Mouse (Mus musculus): ENCODE measurements around the gene Setd4. TPM values are rescaled to one million over a fixed set of nuclear protein-coding genes. Genes with fewer than 3 reads are reported as not detected.
"Not testable (repeated sequence)": the region's sequence is repeated elsewhere in the genome, so short reads cannot be mapped to it uniquely, and the experiment has no call there.

The Setd4 gene
- 12.3 and 17.0 TPM in 2 replicates for polyA plus RNA-seq (2015; fragmentation: Nextera tagmentation; extraction: Ambion mirVana)

DNA sequence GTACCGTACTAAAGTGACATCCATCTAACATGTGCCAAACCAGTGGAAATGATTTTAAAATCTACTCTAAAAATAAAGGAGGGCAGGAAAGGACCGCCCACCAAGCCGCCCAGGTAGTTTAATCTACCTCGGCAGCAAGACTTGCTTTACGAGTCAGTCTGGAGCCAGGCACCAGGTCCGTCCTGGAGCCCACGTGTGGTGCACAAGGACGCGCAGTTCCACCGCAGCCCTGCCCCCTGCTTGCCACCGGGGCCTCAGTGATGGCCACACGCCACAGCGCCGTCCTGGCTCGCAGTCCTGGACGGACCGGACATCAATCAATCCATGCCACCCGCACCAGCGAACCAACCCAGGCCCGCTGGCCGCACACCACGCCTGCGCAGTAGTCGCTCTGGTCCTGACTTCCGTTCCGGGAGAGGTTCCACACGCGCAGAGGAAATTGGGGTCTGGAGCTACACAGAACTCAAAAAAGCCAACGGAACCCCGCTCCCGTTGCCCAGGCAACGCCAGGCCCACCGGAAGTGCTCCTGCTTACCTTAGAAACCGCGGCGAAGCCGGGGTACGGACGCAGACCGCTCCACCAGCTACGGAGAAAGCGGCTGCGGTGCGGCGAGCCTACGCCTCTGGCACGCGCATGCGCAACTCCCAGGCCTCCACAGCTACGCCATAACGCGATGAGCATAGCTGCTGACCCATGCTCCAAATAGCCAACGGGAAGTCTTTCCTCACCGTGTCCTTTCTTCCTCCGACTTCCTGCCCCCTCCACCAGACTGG lies at the start of gene Setd4:
Setd4 (minus strand) TSS at position 625 of the 774 bp plus-strand sequence.
- Histone ChIP-seq H3K27me3 (no peaks in the 10 kb centered on the region), H3K4me1 (peaks cover 19% of the 10 kb centered on the region), H3K27ac (replicated peaks) (peak within 1 kb of the TSS; percentile 93), H3K4me3 (replicated peaks) (peak within 1 kb of the TSS; percentile 74), H3K9me3 (replicated peaks) (no peaks in the 10 kb centered on the region), H3K9ac (peak within 1 kb of the TSS; percentile 66), H3K36me3 (peaks cover 7% of the 10 kb centered on the region; the same call in 1 of the 2 replicates), H3K4me2 (replicated peaks) (peak within 1 kb of the TSS; percentile 90)
- peak; percentile 89 for ATAC-seq (ENCODE audit: insufficient number of reproducible peaks, low FRiP score, low TSS enrichment, low read depth)
- WGBS = under 1% methylated on average over 55 of the region's 55 CpGs

DNA sequence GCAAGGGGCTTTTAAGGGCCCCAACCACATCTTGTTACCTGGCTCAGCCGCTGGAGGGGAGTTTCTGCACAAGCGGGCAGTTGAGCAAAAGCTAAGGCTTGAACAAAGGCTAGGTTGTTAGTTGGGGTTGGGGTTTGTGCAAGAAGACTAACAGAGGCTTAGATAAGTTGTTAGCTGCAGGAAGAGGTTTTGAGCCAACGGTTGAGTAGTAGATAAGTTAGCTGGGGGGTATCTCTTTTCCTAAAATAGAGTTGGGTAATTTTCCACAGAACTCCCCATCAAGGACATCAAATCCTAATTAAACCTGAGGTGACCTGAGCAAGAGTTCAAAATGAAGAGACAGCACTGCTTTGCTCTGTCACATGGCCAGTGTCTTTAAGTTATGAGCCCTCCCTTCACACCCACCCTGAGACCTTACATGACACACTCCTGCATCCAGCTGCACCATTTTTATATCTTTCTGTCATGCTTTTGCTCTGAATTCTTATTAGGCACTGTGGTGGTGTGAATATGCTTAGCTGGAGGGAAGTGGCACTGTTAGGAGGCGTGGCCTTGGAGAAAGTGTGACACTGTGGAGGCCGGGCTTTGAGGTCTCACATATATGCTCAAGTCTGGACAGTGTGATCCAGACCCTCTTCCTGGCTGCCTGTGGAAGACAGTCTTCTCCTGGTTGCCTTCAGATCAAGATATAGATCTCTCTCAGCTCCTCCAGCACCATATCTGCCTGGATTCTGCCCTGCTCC lies 44.7 kb upstream of the Setd4 start:
- WGBS = 70% methylated on average over 5 of the region's 5 CpGs
- no peaks in the 10 kb centered on the region for H3K4me1 ChIP-seq
- no peaks in the 10 kb centered on the region for H3K36me3 ChIP-seq
- no peaks in the 10 kb centered on the region for H3K9me3 ChIP-seq (replicated peaks)
- no peak overlapping the region for H3K4me2 ChIP-seq (replicated peaks)
- H3K27me3 ChIP-seq = no peaks in the 10 kb centered on the region
- ATAC-seq (ENCODE audit: insufficient number of reproducible peaks, low FRiP score, low TSS enrichment, low read depth) = no peak
- H3K4me3 ChIP-seq (replicated peaks) = no peak overlapping the region
- H3K27ac ChIP-seq (replicated peaks) = no peak overlapping the region
- no peak overlapping the region for H3K9ac ChIP-seq

DNA sequence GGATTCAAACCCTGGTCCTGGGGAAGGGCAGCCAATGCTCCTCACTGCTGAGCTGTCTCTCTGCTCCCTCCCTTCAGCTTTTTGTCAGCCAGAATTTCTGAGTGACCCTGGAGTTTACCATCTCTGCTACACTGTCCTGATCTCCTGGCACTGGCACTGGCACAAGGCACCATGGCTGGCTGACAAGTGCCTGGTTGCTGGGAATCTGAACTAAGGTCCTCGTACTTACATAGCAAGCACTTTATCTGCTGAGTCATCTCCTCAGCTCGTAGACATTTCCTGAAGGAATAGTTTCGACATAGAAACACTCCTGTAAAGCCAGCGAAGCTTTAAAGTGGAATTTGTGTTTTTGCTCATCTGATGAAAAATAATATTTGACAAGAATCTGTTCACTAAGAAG lies 40.1 kb upstream of the Setd4 start:
- ATAC-seq (ENCODE audit: insufficient number of reproducible peaks, low FRiP score, low TSS enrichment, low read depth) = no peak

DNA sequence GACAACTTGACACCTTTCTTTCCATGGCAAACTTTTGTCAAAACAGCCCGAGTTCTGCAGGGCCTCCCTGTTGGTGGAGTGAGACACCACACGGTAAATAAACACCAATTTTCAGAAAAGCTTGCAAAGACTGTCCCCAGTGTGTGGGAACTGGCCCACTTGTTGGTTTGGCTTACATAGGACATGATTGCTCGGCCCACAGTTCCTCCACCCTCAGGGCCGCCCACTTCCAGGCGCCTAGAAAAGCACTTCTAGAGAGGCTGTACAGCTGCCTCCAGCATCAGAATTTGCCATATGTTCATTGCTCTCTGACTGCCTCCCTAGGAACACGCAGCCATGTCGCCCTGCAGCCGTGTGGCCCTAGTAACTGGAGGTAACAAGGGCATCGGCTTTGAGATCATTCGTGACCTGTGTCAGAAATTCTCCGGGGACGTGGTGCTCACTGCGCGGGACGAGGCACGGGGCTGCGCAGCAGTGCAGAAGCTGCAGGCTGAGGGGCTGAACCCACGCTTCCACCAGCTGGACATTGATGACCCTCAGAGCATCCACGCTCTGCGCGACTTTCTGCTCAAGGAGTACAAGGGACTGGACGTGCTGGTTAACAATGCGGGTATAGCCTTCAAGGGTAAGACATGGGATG lies 24.0 kb upstream of the Setd4 start, which contains the start of gene Gm5678:
Gm5678 (plus strand) TSS at position 337 of the 640 bp plus-strand sequence.
- no peaks in the 10 kb centered on the region for H3K36me3 ChIP-seq
- H3K4me3 ChIP-seq (replicated peaks) = no peak within 1 kb of the TSS
- H3K27me3 ChIP-seq = no peaks in the 10 kb centered on the region
- no peaks in the 10 kb centered on the region for H3K4me1 ChIP-seq
- WGBS = 72% methylated on average over 23 of the region's 23 CpGs
- no peak for ATAC-seq (ENCODE audit: insufficient number of reproducible peaks, low FRiP score, low TSS enrichment, low read depth)
- H3K4me2 ChIP-seq (replicated peaks) = no peak within 1 kb of the TSS
- no peak within 1 kb of the TSS for H3K9ac ChIP-seq
- no peaks in the 10 kb centered on the region for H3K9me3 ChIP-seq (replicated peaks)
- H3K27ac ChIP-seq (replicated peaks) = no peak within 1 kb of the TSS

More for the DNA sequence above, 40.1 kb upstream of the Setd4 start:
- H3K9ac ChIP-seq = no peak overlapping the region
- no peak overlapping the region for H3K4me3 ChIP-seq (replicated peaks)
- WGBS = 46% methylated on average over 4 of the region's 4 CpGs
- H3K9me3 ChIP-seq (replicated peaks) = no peaks in the 10 kb centered on the region
- no peaks in the 10 kb centered on the region for H3K36me3 ChIP-seq
- H3K27me3 ChIP-seq = no peaks in the 10 kb centered on the region
- H3K4me2 ChIP-seq (replicated peaks) = no peak overlapping the region
- no peak overlapping the region for H3K27ac ChIP-seq (replicated peaks)
- H3K4me1 ChIP-seq = no peaks in the 10 kb centered on the region

DNA sequence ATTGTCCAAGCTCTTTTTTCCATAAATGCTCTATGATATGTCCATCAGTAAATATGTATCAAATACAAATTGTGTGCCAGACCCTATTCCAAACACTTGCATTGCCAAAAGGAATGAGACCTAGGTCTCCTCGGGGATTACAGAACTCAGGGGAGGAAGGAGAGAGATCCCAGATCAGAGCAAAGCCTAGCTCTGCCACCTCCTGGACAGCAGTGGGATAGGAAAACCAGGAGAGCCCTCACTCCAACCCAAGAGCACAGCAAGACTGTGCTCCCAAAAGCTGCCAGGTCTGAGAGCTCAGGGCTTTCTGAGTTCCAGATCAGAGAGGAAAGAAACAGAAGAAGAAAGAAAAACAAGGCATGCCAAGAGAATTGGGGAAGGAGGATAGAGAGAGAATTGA lies 22.9 kb upstream of the Setd4 start:
- Histone ChIP-seq H3K4me1 (no peaks in the 10 kb centered on the region), H3K27ac (replicated peaks) (no peak overlapping the region), H3K36me3 (no peaks in the 10 kb centered on the region), H3K4me2 (replicated peaks) (no peak overlapping the region), H3K9ac (no peak overlapping the region), H3K27me3 (no peaks in the 10 kb centered on the region), H3K4me3 (replicated peaks) (no peak overlapping the region), H3K9me3 (replicated peaks) (no peaks in the 10 kb centered on the region)
- ATAC-seq (ENCODE audit: insufficient number of reproducible peaks, low FRiP score, low TSS enrichment, low read depth) = no peak
- whole genome bisulfite sequencing = 21% methylated on average over 1 of the region's 1 CpGs

DNA sequence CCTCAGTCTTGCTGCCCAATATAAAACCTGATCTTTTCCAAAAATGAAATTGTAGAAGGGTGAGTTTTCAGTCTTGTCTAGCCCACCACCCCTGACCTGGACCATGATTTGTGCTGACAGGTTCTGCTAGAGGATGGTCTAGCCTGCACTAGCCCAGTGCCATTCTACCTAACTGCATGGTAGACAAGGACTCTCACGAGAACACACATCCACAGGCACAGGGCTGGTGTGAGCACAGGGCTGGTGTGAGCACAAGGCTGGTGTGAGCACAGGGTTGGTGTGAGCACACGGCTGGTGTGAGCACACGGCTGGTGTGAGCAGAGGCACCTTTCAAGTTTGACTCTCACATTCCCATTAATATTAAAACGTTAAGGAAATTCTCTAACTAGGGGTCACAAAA lies 20.8 kb upstream of the Setd4 start:
- H3K27me3 ChIP-seq = no peaks in the 10 kb centered on the region
- no peak overlapping the region for H3K4me3 ChIP-seq (replicated peaks)
- H3K4me2 ChIP-seq (replicated peaks) = no peak overlapping the region
- no peak overlapping the region for H3K9ac ChIP-seq
- H3K36me3 ChIP-seq = no peaks in the 10 kb centered on the region
- 77% methylated on average over 4 of the region's 4 CpGs for WGBS
- no peaks in the 10 kb centered on the region for H3K4me1 ChIP-seq
- no peaks in the 10 kb centered on the region for H3K9me3 ChIP-seq (replicated peaks)
- H3K27ac ChIP-seq (replicated peaks) = no peak overlapping the region
- ATAC-seq (ENCODE audit: insufficient number of reproducible peaks, low FRiP score, low TSS enrichment, low read depth) = no peak

DNA sequence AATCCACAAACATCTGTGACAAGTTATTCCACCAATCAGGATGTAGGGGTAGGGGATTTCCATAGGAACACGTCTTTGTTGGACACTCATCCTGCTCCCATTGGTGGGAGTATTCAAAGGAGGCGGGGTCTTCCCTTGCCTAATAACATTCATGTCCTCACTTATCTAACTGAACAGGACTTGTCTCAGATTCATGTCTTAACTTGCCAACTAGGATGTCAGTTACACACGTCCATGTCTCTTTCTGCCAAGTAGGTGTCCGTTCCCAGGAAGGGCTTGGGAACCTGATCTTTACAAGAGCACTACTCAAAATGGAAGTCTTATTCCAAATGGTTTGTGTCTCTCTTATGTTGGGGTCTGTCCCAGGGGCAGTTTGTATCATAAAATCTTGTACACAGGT lies 19.9 kb upstream of the Setd4 start:
- not testable (repeated sequence) for H3K9me3 ChIP-seq (replicated peaks); ATAC-seq (ENCODE audit: insufficient number of reproducible peaks, low FRiP score, low TSS enrichment, low read depth); H3K4me2 ChIP-seq (replicated peaks); H3K36me3 ChIP-seq; H3K27me3 ChIP-seq; H3K27ac ChIP-seq (replicated peaks); H3K9ac ChIP-seq; H3K4me3 ChIP-seq (replicated peaks); H3K4me1 ChIP-seq
- 78% methylated on average over 4 of the region's 4 CpGs for WGBS

DNA sequence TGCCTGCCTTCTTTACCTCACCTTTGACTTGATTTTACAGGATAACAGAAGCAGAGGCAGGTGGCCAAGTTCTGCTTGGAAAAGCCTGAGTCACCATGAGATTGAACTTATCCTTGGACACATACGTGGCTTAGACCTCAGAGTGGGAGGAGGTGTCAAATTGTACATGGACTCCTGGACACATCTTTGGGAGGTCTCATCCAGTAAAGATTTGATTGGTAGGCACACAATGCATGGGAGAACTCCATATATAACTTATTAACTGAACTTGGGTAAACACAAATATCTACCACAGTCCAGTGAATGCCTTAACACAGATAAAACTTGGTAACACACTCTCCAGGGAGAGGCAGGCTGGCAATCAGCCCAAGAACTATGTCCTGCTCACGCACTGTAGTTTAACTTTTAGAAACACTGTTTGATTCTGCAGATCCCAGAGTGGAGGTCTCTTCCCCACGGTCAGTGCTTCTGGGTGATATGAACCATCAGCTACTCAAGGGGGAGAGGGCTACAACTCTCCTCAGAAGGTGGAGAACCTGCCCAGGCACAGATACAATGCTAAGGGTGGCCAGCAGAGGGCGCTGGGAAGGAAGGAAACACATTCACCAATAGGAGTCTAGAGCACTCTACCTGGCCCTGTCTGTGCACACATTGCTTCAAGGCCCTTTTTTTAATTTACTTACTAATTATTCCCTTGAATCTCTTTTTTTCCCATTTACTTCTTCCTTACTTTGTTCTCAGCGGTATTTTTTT lies 11.4 kb upstream of the Setd4 start:
- Histone ChIP-seq H3K4me3 (replicated peaks) (no peak overlapping the region), H3K27me3 (no peaks in the 10 kb centered on the region), H3K36me3 (peaks cover 13% of the 10 kb centered on the region; the same call in 1 of the 2 replicates), H3K9me3 (replicated peaks) (no peaks in the 10 kb centered on the region), H3K9ac (no peak overlapping the region), H3K27ac (replicated peaks) (no peak overlapping the region), H3K4me2 (replicated peaks) (no peak overlapping the region), H3K4me1 (no peaks in the 10 kb centered on the region)
- WGBS = 43% methylated on average over 5 of the region's 5 CpGs
- ATAC-seq (ENCODE audit: insufficient number of reproducible peaks, low FRiP score, low TSS enrichment, low read depth) = no peak

DNA sequence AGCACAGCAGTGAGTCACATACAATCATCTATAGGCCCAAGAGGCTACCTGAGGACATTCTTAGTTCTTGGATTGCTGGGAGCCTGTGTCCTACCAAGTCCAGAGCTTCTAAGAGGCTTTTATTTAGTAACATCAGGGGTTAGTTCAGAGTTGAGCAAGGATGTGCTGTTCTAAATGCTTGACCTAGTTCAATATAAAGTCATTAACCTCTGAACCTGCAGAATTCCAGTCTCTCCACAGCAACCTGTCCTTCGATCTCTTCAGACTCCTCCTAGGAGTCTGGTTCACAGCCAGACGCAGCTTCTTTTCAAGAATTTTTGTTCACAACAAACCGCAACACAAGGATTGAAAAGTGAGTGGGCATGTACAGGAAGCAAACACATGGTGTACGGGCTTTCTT lies 7.1 kb upstream of the Setd4 start:
- 92% methylated on average over 4 of the region's 4 CpGs for WGBS
- H3K9ac ChIP-seq = no peak overlapping the region

DNA sequence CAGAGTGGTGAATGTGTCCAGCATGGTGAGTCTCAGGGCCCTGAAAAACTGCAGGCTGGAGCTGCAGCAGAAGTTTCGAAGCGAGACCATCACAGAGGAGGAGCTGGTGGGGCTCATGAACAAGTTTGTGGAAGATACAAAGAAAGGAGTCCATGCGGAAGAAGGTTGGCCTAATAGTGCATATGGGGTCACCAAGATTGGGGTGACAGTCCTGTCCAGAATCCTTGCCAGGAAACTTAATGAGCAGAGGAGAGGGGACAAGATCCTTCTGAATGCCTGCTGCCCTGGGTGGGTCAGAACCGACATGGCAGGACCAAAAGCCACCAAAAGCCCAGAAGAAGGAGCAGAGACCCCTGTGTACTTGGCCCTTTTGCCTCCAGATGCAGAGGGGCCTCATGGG lies 5.9 kb upstream of the Setd4 start:
- Histone ChIP-seq H3K27me3 (no peaks in the 10 kb centered on the region), H3K4me3 (replicated peaks) (no peak overlapping the region), H3K36me3 (peaks cover 18% of the 10 kb centered on the region; the same call in 1 of the 2 replicates), H3K4me1 (peaks cover 9% of the 10 kb centered on the region), H3K27ac (replicated peaks) (no peak overlapping the region), H3K4me2 (replicated peaks) (no peak overlapping the region), H3K9me3 (replicated peaks) (no peaks in the 10 kb centered on the region), H3K9ac (no peak overlapping the region)
- 93% methylated on average over 4 of the region's 4 CpGs for WGBS
- ATAC-seq (ENCODE audit: insufficient number of reproducible peaks, low FRiP score, low TSS enrichment, low read depth) = no peak

More for the DNA sequence above, 7.1 kb upstream of the Setd4 start:
- Histone ChIP-seq H3K4me1 (peaks cover 9% of the 10 kb centered on the region), H3K27me3 (no peaks in the 10 kb centered on the region), H3K4me3 (replicated peaks) (no peak overlapping the region), H3K27ac (replicated peaks) (no peak overlapping the region), H3K36me3 (peaks cover 18% of the 10 kb centered on the region; the same call in 1 of the 2 replicates), H3K9me3 (replicated peaks) (no peaks in the 10 kb centered on the region), H3K4me2 (replicated peaks) (no peak overlapping the region)
- ATAC-seq (ENCODE audit: insufficient number of reproducible peaks, low FRiP score, low TSS enrichment, low read depth) = no peak

Measured in embryonic facial prominence, embryonic 15.5 days (tissue).